In genomic region chr16:35255981-35256380, GRCm38 (mm10) we compare ENCODE assay signal across 11 mouse cellular contexts.
DNase-seq lines count a peak whose midpoint lies in the region; ATAC-seq lines count a peak whose summit lies in the region.
"Had no signal": no experiment of that assay in that cellular context is flagged by ENCODE, and none has a peak within 500 bp of the region (broad histone marks: within the 10 kb centered on the region; RNA-seq: fewer than 3 reads in every experiment).

No protein-coding gene starts in this region.

- DNase-seq in hindbrain, embryonic 10.5 days (ENCODE audit: low spot score) = peak; percentile 23
- DNase-seq in Muller cell, postnatal 12 days (ENCODE audit: inconsistent ontology term) = peak; percentile 24
- peak; percentile 41 to 46 for DNase-seq in adrenal gland, postnatal 36 days
- no peak for DNase-seq in T-cell, adult 2 months (ENCODE audit: low spot score)
- DNase-seq in right cerebral cortex, postnatal 25 days = no peak
- DNase-seq: kidney, adult 11 months; liver, embryonic 13.5 days had no signal

- no peak overlapping the region for H3K4me2 ChIP-seq in hindbrain, embryonic 13.5 days
- peak overlapping the region; percentile 35 for H3K4me2 ChIP-seq in heart, embryonic 16.5 days (ENCODE audit: low read depth, low read length)
- H3K4me2 ChIP-seq: liver, embryonic 13.5 days had no signal

- no peak overlapping the region for H3K4me3 ChIP-seq in hindbrain, embryonic 10.5 days
- no peak overlapping the region for H3K4me3 ChIP-seq in hindbrain, embryonic 13.5 days
- no peak overlapping the region for H3K4me3 ChIP-seq in heart, embryonic 16.5 days (ENCODE audit: low read length)
- H3K4me3 ChIP-seq: liver, embryonic 13.5 days had no signal

- H3K4me1 ChIP-seq in hindbrain, embryonic 10.5 days (replicated peaks) = peaks cover 21% of the 10 kb centered on the region
- H3K4me1 ChIP-seq in hindbrain, embryonic 13.5 days (replicated peaks) = peaks cover 21% of the 10 kb centered on the region
- H3K4me1 ChIP-seq in heart, embryonic 16.5 days (ENCODE audit: control insufficient read depth, insufficient read depth, low read length) = peaks cover 46% of the 10 kb centered on the region
- H3K4me1 ChIP-seq: liver, embryonic 13.5 days had no signal

- 64% methylated on average over 11 of the region's 11 CpGs for WGBS in hindbrain, embryonic 10.5 days
- WGBS in hindbrain, embryonic 13.5 days = 64% methylated on average over 11 of the region's 11 CpGs
- WGBS in heart, embryonic 16.5 days = 24% methylated on average over 11 of the region's 11 CpGs

- H3K9me3 ChIP-seq in hindbrain, embryonic 10.5 days = no peaks in the 10 kb centered on the region
- no peaks in the 10 kb centered on the region for H3K9me3 ChIP-seq in hindbrain, embryonic 13.5 days
- H3K9me3 ChIP-seq in heart, embryonic 16.5 days (replicated peaks; ENCODE audit: control insufficient read depth, low read length) = no peaks in the 10 kb centered on the region
- H3K9me3 ChIP-seq: liver, embryonic 13.5 days had no signal

- no peaks in the 10 kb centered on the region for H3K36me3 ChIP-seq in hindbrain, embryonic 10.5 days
- H3K36me3 ChIP-seq in hindbrain, embryonic 13.5 days = peaks cover 12% of the 10 kb centered on the region; the same call in 1 of the 2 replicates
- H3K36me3 ChIP-seq in heart, embryonic 16.5 days (ENCODE audit: control insufficient read depth, insufficient read depth) = no peaks in the 10 kb centered on the region; the same call in 1 of the 2 replicates
- H3K36me3 ChIP-seq: liver, embryonic 13.5 days had no signal

- no peaks in the 10 kb centered on the region for H3K27me3 ChIP-seq in hindbrain, embryonic 10.5 days (ENCODE audit: insufficient read depth, poor library complexity, severe bottlenecking)
- no peaks in the 10 kb centered on the region for H3K27me3 ChIP-seq in hindbrain, embryonic 13.5 days
- no peaks in the 10 kb centered on the region for H3K27me3 ChIP-seq in heart, embryonic 16.5 days (ENCODE audit: control insufficient read depth, insufficient read depth, low read length)
- H3K27me3 ChIP-seq: liver, embryonic 13.5 days had no signal

- H3K9ac ChIP-seq in hindbrain, embryonic 13.5 days = no peak overlapping the region
- peak overlapping the region; percentile 50; the same call in 1 of the 2 replicates for H3K9ac ChIP-seq in heart, embryonic 16.5 days (ENCODE audit: low read length)
- H3K9ac ChIP-seq: liver, embryonic 13.5 days had no signal

- no peak for ATAC-seq in hindbrain, embryonic 13.5 days (ENCODE audit: low FRiP score)
- peak; percentile 75 for ATAC-seq in heart, embryonic 16.5 days (replicated peaks; ENCODE audit: extremely low read depth, insufficient read depth, low FRiP score)
- ATAC-seq: forebrain, embryonic 14.5 days had no signal

- H3K27ac ChIP-seq in hindbrain, embryonic 10.5 days = 0 out of 2 replicates have a peak overlapping the region, but pooled peaks have one; percentile 16
- no peak overlapping the region for H3K27ac ChIP-seq in hindbrain, embryonic 13.5 days
- H3K27ac ChIP-seq in heart, embryonic 16.5 days (ENCODE audit: low read length) = peak overlapping the region; percentile 91
- H3K27ac ChIP-seq: liver, embryonic 13.5 days; macrophage had no signal

Comparison
In these comparisons a context has a peak if more than half of its experiments do, and no peak if none do; other contexts are left out.
1. DNase-seq: peak in hindbrain, embryonic 10.5 days (single experiment), Muller cell, postnatal 12 days (single experiment) and adrenal gland, postnatal 36 days (2 of 2); none in T-cell, adult 2 months (single experiment) and right cerebral cortex, postnatal 25 days (single experiment).